In the genomic region with DNA sequence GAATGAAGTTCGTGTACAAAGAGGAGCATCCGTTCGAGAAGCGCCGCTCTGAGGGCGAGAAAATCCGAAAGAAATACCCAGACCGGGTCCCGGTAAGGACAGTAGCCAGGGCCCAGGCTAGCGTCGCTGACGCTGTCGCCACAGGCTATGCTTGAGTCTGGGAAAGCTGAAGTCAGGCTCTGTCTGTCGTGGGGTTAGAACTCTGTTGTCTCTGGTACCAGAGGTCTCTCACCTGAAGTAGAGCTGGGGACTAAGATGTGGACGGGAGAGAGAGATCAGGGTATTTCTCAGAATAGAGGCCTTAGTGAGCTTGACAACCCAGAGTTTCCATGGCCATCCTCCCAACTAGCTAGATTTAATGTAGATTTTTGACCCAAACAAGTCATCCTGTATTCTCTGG, we compare ENCODE assay signal across 8 mouse cellular contexts. TPM values are rescaled to one million over a fixed set of nuclear protein-coding genes. Genes with fewer than 3 reads are reported as not detected.
A peak's percentile ranks its signal among the peaks of the same experiment; 100 is the strongest.
DNase-seq lines count a peak whose midpoint lies in the region; ATAC-seq and TF ChIP-seq lines count a peak whose summit lies in the region.

No protein-coding gene starts in this region.

- peak overlapping the region; percentile 40 for H3K27ac ChIP-seq in cerebellum, adult 2 months (ENCODE audit: insufficient read depth, low read length)
- H3K27ac ChIP-seq in liver, embryonic 11.5 days (ENCODE audit: low read depth, low read length): peak overlapping the region; percentile 88
- H3K27ac ChIP-seq in stomach, embryonic 15.5 days: peak overlapping the region; percentile 97

- H3K36me3 ChIP-seq in liver, embryonic 11.5 days (ENCODE audit: control insufficient read depth, insufficient read depth, low read length): peaks cover 26% of the 10 kb centered on the region
- H3K36me3 ChIP-seq in stomach, embryonic 15.5 days: peaks cover 35% of the 10 kb centered on the region

- H3K4me3 ChIP-seq in cerebellum, adult 2 months (replicated peaks; ENCODE audit: insufficient read depth, low read depth, low read length): peak overlapping the region; percentile 91
- peak overlapping the region; percentile 67 for H3K4me3 ChIP-seq in liver, embryonic 11.5 days (ENCODE audit: low read depth, low read length)
- H3K4me3 ChIP-seq in stomach, embryonic 15.5 days (replicated peaks): peak overlapping the region; percentile 72

- H3K4me1 ChIP-seq in cerebellum, adult 2 months (ENCODE audit: control insufficient read depth, insufficient read depth, low read length): 0 out of 2 replicates have a peak, but pooled peaks cover 3% of the 10 kb centered on the region
- H3K4me1 ChIP-seq in liver, embryonic 11.5 days (replicated peaks; ENCODE audit: control insufficient read depth, insufficient read depth, low read length): peaks cover 13% of the 10 kb centered on the region; the same call in 1 of the 2 replicates
- H3K4me1 ChIP-seq in stomach, embryonic 15.5 days: peaks cover 8% of the 10 kb centered on the region

- no peaks in the 10 kb centered on the region for H3K9me3 ChIP-seq in liver, embryonic 11.5 days (ENCODE audit: control insufficient read depth, low read length)
- H3K9me3 ChIP-seq in stomach, embryonic 15.5 days: no peaks in the 10 kb centered on the region

- H3K9ac ChIP-seq in liver, embryonic 11.5 days (ENCODE audit: low read depth, low read length): peak overlapping the region; percentile 79
- peak overlapping the region; percentile 84 for H3K9ac ChIP-seq in stomach, embryonic 15.5 days

- TF ChIP-seq CTCF in cerebellum, adult 2 months (IDR thresholded peaks at IDR 0.05; ENCODE audit: borderline replicate concordance, insufficient read depth, low read depth, low read length): no peak

- 1% methylated on average over 15 of the region's 15 CpGs for WGBS in cerebellum, adult 2 months
- under 1% methylated on average over 15 of the region's 15 CpGs for WGBS in liver, embryonic 11.5 days
- whole genome bisulfite sequencing in stomach, embryonic 15.5 days: under 1% methylated on average over 15 of the region's 15 CpGs

- H3K27me3 ChIP-seq in cerebellum, adult 2 months (ENCODE audit: control insufficient read depth, insufficient read depth, low read length): no peaks in the 10 kb centered on the region
- no peaks in the 10 kb centered on the region for H3K27me3 ChIP-seq in liver, embryonic 11.5 days (replicated peaks; ENCODE audit: control insufficient read depth, insufficient read depth, low read length)
- H3K27me3 ChIP-seq in stomach, embryonic 15.5 days (replicated peaks): no peaks in the 10 kb centered on the region

- peak overlapping the region; percentile 87 for H3K4me2 ChIP-seq in liver, embryonic 11.5 days
- peak overlapping the region; percentile 85 for H3K4me2 ChIP-seq in stomach, embryonic 15.5 days

- no peak for DNase-seq in cerebellum, adult 2 months
- no peak for DNase-seq in cerebellum, adult 18-20 months
- peak; percentile 12 for DNase-seq in retina, embryonic 14.5 days (ENCODE audit: low spot score)
- DNase-seq in retina, postnatal 1 day: no peak
- DNase-seq in liver, embryonic 11.5 days (ENCODE audit: low spot score): no peak
- DNase-seq in layer of hippocampus, adult 8-10 months (ENCODE audit: low spot score in 2 of 2): no peak

- no peak for TF ChIP-seq POLR2A in cerebellum, adult 2 months (IDR thresholded peaks at IDR 0.05; ENCODE audit: borderline replicate concordance, insufficient read depth, low read length)

- 0 out of 2 replicates have a peak, but pooled peaks have one; percentile 16 for ATAC-seq in liver, embryonic 11.5 days (replicated peaks; ENCODE audit: low FRiP score)
- peak; percentile 4; the same call in 1 of the 2 replicates for ATAC-seq in stomach, embryonic 15.5 days (ENCODE audit: insufficient read depth, low FRiP score, low read depth)
- ATAC-seq in frontal cortex, adult (ENCODE audit: low TSS enrichment): no peak

RNA-seq across cellular contexts. Expression of a gene that starts 0.8 kb away (rescaled TPM):
- polyA plus RNA-seq in cerebellum, adult 2 months (2012; rRNA removed): 344 and 366 TPM in 2 replicates
- polyA plus RNA-seq in liver, embryonic 11.5 days (2014; fragmentation: Nextera tagmentation; extraction: Ambion mirVana): 302 and 311 TPM in 2 replicates
- 459 and 473 TPM in 2 replicates for polyA plus RNA-seq in stomach, embryonic 15.5 days (2015; fragmentation: Nextera tagmentation; extraction: Ambion mirVana)
- 100 to 1,000 TPM; 232 to 255 (median 246) TPM for total RNA-seq in layer of hippocampus, adult 8-10 months (2022)

RNA-seq across cellular contexts. Expression of a gene that starts 3.9 kb away (rescaled TPM):
- polyA plus RNA-seq in cerebellum, adult 2 months (2012; rRNA removed): 41.8 and 44.4 TPM in 2 replicates
- 33.2 and 36.6 TPM in 2 replicates for polyA plus RNA-seq in liver, embryonic 11.5 days (2014; fragmentation: Nextera tagmentation; extraction: Ambion mirVana)
- 59.4 and 61.8 TPM in 2 replicates for polyA plus RNA-seq in stomach, embryonic 15.5 days (2015; fragmentation: Nextera tagmentation; extraction: Ambion mirVana)
- total RNA-seq in layer of hippocampus, adult 8-10 months (2022): 10 to 100 TPM; 45.2 to 59.7 (median 49.7) TPM

RNA-seq across cellular contexts. Expression of a gene that starts 8.7 kb away (rescaled TPM):
- 27.2 and 28.9 TPM in 2 replicates for polyA plus RNA-seq in cerebellum, adult 2 months (2012; rRNA removed)
- 22.1 and 23.3 TPM in 2 replicates for polyA plus RNA-seq in liver, embryonic 11.5 days (2014; fragmentation: Nextera tagmentation; extraction: Ambion mirVana)
- polyA plus RNA-seq in stomach, embryonic 15.5 days (2015; fragmentation: Nextera tagmentation; extraction: Ambion mirVana): 31.9 and 33.9 TPM in 2 replicates
- total RNA-seq in layer of hippocampus, adult 8-10 months (2022): 10 to 100 TPM; 35.4 to 54.0 (median 41.6) TPM

RNA-seq across cellular contexts. Expression of a gene that starts 9.4 kb away (rescaled TPM):
- 106 and 109 TPM in 2 replicates for polyA plus RNA-seq in cerebellum, adult 2 months (2012; rRNA removed)
- 131 and 146 TPM in 2 replicates for polyA plus RNA-seq in liver, embryonic 11.5 days (2014; fragmentation: Nextera tagmentation; extraction: Ambion mirVana)
- 92.9 and 99.4 TPM in 2 replicates for polyA plus RNA-seq in stomach, embryonic 15.5 days (2015; fragmentation: Nextera tagmentation; extraction: Ambion mirVana)
- 10 to 100 TPM; 69.7 to 96.0 (median 77.7) TPM for total RNA-seq in layer of hippocampus, adult 8-10 months (2022)

RNA-seq across cellular contexts. Expression of a gene that starts 10.8 kb away (rescaled TPM):
- polyA plus RNA-seq in cerebellum, adult 2 months (2012; rRNA removed): 93.9 and 108 TPM in 2 replicates
- polyA plus RNA-seq in liver, embryonic 11.5 days (2014; fragmentation: Nextera tagmentation; extraction: Ambion mirVana): 20.8 and 24.0 TPM in 2 replicates
- polyA plus RNA-seq in stomach, embryonic 15.5 days (2015; fragmentation: Nextera tagmentation; extraction: Ambion mirVana): 23.0 and 23.2 TPM in 2 replicates
- 100 to 1,000 TPM; 108 to 123 (median 119) TPM for total RNA-seq in layer of hippocampus, adult 8-10 months (2022)

Comparison
In these comparisons a context has a peak if more than half of its experiments do, and no peak if none do; other contexts are left out.
1. H3K27ac ChIP-seq: peak in every context shown above with its lines; median percentile 97 in stomach, embryonic 15.5 days; 88 in liver, embryonic 11.5 days; 40 in cerebellum, adult 2 months.